Mouse (Mus musculus) MEL-GATA-1-ER (cell line): ENCODE measurements around the gene Frem1.

Experiments
- DNase-seq: peaks from one replicate; pipeline ENCODE4 v3.0.0-alpha.2; 2012; ENCODE audit warnings: low read depth; ENCODE audit errors: extremely low read depth

Frem1 gene

DNA sequence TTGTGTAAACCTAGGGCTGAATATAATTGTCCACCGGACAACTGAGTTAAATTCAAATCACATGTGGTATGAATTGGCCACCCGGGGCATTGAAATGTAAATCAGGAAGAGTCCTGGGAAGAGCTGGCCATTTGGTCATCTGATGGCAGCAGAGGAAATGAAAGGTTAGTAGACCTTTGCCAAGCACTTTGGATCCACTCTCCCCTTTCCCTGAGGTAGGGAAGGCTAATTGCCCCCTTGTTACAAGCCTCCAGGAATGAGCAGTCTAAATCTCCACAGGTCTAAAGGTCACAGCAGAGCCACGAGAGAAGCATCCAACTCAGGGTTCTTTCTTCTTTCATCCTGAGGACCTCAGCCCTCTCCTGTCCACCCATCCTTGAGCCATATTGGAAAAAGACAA lies 20.5 kb downstream of the Frem1 start:
- DNase-seq = no peak

DNA sequence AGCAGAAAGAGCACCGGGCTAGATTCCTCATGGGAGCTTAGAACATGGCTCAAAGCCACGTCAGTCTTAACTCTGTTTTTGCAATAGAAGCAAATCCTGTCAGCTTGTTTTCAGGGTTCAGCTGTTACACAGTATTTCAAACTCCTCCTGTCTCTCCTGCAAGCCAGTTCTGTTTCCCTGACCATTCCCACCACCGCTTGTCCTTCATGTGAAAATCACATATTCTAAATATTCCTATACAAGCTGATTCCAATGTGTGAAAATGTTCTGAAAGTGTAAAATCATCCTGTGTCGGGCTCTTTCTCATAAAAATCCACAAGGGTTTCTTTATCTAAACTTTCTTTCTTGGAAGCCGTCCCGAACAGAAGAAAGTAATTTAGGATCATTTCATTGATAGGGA lies 22.0 kb downstream of the Frem1 start:
- no peak for DNase-seq

DNA sequence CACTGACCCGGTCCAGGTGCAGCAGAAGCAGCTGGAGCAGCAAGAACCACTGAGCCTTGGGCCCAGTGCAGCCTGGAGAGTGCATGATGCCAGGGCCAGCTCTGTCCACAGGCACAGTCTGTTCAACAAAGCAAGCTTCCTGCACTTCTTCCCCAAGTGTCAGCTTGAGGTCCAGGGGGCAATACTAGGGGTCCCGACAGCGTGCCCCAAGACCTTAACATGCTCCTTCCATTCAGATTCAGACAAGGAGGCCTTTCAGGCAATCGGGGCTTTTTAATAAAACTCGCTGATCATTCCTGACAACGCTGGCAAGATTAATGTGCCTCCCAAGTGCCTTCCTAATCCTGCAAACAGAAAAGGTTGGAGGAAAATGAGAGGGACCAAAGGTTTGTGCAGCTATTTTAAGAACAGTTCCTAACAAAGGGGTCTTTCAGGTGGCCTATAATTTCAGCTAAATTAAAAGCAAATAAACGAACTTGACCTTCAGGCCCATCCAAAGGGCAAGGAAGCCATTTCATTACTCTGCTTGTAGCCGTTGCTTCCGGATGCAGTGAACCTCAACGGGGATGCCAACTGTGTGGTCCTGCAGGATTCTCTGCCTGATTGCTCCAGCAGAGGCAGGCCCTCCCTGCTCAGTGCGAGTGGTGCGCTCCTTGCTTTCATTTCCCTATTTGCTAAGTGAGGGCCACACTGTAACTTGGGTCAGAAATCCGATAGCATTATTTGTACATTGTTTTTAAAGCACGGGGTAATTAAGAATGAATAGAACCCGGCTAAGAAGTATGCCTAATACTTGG lies 31.2 kb downstream of the Frem1 start:
- no peak for DNase-seq

DNA sequence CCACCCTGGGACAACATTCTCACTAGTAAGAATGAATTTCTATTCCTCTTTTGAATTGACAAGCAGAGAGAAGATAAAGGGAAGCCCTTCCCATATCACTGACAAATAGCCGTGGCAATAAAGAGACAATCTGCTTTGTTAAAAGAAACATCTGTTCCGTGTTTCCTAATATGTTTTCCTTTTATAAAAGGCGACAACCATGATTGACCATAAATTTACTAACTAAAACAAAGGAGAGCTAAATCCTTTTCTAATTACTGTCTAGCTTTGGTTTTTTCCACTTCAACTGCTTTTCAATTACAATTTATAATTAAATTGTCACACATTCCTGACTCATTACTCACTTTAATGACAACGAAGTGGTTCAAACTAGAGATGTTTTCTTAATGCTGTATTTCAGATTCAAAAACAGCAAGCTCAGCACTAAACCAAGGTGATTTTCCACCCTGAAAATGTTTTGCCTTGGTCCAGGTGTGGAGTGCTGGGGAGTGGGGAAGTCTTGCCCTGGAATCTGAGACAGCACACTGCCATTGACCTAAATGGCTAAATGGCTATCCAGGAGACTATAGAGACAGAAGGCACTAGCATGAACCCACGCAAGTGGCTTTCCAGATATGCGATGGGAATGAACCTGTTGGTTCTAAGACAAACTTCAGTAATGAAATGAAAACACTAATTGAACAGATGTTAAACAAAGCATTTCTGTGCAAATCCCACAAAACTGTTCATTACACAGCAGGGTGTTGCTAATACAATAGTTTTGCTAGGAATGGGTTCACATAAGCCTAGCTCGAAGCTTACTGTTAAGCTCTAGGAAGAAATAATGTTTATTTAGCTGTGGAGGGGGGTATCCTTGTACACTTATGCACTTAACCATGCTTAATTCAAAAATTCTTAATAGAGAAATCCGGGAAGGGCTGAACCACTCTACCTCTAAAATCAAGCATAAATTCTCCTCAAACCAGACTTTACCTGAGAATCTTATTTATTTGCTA lies 33.7 kb downstream of the Frem1 start:
- no peak for DNase-seq

DNA sequence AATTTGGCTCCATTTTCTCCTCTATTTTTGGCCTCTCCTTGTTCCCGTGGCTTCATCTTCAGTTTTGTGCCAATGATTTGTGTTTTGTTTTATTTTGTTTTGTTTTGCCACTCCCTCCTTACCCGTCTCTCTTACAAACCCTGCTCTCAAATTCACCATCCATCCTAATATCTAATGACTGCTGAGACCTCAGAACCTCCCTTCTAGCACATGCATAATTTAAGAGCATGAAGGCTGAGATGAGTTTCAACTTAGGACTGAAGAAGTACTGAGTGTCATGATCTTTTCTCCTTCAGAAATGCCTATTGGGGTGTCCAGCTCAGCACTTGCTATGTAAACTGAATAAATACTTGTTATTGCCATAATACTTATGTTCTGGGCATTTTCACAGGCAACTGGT lies 37.6 kb downstream of the Frem1 start:
- DNase-seq = no peak

DNA sequence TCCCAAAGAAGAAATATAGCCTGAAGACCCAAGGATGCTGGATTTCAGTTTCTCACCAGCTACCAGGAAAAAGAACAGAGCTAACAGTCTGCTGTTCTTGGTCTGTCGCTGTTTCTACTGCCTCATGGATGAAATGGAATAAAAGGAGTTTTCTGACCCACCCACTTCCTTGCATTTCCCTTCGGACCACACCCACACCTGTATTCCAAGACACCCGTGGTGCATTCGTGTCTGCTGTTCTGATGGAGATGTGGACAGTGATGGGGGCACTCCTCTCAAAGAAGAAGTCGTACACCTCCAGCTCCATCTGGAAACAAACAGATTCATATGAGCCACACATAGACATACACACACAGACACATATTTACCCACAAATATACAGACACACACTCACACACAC lies 48.1 kb downstream of the Frem1 start:
- DNase-seq = no peak

DNA sequence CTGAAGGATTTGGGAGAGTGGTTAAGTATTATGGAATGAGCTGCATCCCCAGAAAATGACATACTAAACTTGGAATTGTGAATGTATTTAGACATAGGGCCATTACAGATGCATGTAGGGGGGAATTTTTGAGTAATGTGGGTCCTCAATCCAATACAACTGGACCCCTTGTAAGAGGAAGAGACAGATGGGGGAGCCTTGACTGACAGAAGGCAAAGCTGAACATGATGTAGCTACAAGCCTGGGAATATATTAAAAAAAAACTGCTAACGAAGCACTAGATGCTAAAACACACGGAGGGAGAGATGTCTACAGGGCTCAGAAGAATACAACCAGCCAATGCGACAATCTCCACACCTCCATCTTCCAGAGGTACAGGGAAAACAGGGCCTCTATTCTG lies 60.1 kb downstream of the Frem1 start:
- no peak for DNase-seq

DNA sequence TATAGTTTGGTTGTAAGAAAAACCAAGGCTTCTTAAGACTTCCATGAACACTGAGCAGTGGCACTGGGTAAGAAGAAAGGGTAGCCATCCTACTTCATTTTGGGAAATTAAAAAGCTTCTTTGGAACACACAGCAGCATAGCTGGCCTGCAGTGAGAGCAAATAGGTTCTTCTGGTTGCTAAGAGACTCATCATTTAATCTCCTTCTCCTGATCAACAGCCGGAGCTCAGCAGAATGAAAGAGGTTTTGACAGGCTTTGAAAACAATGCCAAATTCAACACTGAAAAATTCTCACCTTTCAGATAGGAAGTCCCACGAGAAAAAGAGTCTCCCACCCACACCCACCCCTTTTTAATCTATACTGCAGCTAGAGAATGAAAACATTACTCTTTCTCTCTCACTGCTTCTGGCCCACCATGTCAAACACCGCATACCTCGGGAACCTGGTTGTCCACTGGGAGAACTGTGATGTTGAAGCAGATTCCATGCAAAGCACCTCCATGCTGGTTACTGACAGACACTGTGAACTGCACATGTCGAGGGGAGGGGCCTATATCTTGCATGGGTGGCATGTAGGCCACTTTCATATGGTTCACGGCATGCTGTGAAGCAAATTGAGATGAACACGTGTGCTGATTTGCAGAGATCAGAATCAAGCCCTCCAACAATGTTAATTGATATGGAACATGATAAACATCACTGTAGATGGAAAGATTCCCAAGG lies 61.0 kb downstream of the Frem1 start:
- no peak for DNase-seq

DNA sequence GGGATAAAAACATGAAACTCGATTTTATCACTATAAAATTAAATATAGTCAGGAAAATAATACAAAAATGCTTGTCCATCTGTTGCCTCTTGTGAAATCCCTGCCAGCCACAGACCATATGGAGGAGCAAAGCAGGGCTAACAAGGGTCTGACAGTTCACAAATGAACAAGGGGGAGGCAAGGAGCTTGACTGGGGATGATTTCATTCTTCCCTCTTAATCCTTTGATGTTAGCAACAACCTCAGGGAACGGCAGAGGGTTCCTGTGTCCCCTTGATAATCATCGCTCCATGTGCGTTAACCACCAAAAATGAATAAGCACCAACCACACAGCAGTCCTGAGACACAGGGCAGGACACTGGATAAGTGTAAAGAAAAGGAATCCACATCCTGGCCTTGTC lies 79.8 kb downstream of the Frem1 start:
- DNase-seq = no peak

DNA sequence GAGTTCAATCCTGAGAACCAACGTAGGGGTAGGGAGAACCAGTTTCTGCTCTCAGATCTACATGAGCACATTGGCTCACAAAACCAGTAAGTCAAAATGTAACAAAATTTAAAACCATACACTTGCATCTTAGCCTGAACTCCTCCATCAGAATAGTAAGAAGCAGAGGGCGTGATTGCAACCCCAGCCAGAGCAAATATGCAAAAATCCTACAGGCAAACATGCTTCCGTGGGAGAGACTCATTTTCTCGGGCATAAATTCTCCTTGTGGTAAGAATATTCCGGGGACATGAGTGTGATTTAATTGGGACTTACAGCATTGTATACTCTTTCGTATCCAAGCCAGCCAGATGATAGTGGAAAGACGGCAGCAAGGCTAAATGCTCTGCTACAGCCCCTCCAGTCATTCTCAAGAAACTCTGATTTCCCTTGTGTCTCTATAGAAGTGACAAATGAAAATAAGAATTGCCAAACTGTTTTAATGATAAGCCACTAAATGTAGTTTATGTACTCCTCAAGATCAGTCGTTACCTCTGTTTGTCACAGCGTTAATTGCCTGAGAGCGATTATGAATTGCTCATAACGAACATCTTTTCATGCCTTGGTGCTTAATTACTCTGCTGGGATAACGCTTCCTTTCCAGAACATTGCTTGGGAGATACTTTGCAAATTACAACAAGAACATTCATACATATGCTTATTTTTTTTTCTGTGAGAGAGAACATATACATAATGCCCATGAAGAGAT lies 81.1 kb downstream of the Frem1 start:
- DNase-seq = no peak

DNA sequence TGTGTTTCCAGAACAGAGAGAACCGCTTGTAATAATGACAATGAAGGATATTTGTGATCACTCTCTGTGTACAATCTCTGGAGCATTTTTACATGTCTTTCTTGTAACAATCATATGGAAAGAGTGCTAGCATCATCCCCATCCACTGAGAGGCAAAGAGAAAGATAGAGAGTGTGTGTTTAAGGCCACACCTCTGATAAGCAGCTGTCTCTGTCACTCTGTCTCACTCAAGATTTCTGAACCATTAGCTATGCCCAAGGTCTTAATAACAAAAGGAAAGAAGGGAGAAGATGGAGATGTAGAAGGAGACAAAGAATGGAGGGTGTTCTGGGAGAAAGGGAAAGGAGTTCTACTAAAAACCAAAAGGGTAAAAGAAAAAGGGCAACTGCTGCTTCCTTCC lies 91.1 kb downstream of the Frem1 start:
- DNase-seq = no peak

DNA sequence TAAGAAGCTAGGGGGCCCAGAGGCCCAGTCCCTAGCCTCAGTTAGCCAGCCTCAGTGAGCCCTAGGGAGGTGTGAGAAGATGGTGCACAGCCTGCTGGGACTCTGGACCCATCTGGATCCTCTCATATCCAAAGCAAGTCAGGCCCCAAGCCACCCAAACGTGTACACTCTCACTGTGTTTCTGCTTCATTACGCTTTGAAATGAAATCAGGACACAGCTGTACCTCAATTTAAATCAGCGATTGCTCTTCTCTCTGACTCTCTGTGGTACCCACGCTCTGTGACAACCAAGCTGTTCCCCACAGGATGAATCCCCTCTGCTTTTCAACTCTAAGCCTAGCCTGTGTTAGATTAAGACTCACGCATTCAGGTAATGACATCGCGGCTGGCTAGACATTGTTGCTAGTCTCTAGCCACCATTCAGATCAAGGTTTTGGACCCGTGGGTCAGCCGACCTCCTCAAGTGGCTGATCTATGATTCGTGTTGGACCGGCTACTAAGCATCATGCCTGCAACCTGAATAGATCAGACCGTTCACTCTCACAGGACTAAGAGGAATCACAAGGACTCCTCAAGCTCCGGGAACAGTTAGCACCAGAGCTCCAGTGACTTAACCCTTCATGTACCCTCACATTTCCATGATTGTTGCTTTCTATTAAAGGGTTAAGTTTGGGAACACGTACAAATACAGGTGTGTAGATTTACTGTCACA lies 94.2 kb downstream of the Frem1 start:
- no peak for DNase-seq

DNA sequence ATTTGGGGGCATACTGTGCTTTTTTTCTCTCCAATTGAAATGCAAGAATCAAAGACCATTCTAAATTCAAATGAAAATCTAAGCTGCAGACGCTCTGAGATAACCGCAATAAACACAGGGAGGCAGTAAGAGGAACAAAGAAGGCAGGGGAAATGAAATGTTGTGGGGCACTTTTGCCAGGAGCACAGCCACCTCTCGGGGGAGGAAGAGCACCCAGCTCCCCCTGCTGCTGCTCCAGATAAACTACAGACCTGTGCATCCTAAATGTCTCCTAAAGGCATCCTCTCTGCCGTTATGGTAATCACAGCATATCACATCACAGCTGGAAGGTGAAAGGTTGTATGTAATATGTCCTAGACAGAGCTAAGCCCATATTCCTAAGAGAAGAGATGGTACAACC lies 98.1 kb downstream of the Frem1 start:
- no peak for DNase-seq

DNA sequence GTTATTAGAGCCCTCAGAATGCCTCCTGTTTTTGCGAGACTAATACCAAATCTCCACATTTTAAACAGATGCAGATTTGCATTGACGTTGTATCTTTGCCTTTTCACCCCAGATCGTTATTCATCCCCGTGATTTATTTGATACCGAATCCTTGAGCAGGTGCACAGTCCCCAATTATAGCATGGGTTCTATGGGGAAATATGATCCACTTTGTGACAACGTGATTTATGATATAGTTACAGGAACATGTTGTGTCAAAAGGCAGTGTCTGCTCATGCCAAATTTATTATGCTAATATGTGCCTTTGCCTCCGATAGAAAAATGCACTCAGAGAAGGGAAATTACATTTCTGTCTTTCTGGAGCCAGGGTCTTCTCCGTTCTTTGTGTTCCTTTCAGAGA lies 102.6 kb downstream of the Frem1 start:
- DNase-seq = no peak

DNA sequence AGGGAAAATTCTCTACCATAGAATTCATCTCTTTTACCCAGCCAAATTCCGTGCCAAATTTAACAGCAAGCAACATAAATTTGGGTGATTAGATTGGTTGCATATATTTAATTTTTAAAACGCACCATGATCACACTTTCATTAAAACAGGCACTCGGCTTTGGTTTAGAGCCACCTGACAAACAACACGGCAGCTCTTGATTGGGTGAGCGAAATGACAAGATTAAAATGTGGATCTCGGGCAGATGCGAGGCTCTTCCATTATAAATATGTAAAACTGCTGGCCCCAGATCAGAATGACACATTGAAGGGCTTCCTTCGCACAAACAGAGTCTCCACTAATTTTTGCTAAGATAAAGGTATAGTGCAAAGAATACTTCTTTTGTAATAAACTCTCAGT lies 105.4 kb downstream of the Frem1 start:
- no peak for DNase-seq

DNA sequence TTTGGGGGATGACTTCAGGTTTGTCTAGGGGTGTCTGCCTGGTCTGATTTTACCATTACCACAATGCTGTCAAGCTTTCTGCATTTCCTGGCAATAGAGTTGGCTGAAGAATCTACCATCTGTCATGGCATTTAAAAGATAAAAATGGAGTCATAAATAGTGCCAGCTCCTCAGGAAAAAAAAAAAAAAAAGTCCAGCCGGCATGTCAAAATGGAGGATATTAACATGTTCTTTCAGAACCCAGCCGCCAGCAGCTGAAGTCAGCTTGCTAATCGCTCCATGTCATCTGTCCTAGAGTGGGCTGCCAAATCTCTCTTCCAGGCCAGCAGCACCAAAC lies 105.9 kb downstream of the Frem1 start:
- no peak for DNase-seq

DNA sequence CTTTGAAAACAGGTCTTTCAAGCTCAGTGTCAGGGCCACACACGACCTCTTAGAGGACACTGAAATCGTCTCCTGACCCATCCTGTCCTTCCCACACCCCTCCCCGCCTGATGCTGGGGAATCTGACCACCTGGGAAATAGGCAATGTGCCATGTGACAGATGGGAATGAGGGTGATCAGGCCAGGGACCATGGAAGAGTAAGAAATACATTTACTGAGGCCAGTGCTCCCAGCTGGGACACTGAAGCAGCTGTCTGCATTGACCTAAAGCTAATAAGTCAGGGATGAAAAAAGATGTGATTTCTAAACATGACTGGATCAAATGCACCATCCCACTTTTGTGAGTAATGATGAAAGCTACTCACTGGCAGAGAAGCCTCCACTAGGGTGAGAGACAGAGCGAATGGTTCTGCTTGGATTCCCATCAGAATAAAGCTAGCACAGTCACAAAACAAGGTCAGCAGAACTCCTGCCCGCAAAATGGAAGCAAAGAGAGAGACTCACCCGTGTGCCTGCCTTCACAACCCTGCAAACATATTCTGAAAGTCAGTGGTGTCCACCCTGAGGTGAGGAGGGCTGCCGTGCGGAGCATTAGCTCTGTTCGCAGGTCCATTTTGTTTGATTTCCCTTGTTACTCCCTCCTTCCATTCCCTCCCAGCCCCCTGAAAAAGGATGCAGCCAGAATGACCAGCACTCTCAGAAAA lies 106.4 kb downstream of the Frem1 start:
- DNase-seq = no peak

DNA sequence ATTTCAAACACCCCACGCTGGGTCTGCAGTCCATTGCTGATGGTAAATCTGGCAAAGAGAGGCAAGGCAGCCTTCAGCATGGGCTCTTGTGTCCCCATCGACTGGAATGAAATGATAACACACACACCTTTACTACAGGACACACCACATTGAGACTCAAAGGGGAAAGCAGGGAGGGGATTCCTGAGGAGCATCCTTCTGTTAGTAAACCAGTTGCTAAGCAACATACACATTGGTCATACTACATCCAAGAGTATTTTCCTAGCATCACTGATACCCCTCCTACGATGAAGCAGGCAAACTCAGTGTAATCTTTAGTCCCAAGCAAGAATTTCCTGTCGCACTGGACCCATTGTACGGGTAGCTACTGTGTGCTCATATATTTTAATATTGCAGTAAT lies 111.5 kb downstream of the Frem1 start:
- no peak for DNase-seq

DNA sequence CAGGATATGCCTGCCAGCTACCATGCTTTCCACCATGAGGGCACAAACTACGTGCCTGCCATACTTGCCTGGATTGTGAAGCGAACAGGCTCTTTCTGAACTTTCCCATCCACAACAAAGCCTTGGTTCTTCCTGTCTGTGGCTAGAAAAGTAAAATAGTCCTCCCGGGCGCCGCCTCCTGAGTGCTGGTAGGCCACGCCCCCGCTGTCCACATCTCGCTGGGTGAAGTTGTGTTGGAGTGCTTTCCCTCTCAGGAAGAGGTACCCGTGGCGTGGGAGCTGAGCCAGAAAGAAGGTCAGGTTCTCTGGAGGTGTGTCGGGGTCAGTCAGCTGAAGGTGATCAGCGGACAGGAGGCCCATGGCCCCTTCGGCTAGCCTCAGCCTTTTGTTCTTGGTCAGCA lies 111.9 kb downstream of the Frem1 start:
- DNase-seq = no peak

DNA sequence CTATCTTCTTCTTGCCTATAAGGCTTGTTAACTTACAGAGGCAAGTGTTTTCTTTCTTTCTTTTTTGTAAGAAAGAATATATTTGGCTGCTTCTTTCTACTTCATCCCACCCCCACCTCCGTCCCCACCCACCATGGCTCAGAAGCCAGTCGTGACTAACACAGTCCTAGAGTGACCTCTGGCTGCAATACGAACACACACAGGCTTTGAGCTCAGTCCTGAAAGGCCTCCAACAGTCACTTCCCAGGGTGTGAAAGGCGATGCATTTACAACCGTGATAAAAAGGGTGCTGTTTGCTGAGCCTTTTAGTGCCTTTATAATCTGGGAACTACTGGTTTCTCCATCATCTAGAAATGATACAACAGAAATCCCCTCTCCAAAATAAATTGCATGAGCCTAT lies 117.8 kb downstream of the Frem1 start:
- DNase-seq = no peak
